Mouse (Mus musculus) MN1 (cell line): ENCODE data around the gene Lpgat1.

Experiments
- DNase-seq: peaks from one replicate; pipeline ENCODE4 v3.0.0-alpha.2; 2016; ENCODE audit warnings: low spot score

Gene Lpgat1

GRCm38 (mm10) chr1:191736425-191736824, 18.8 kb downstream of the Lpgat1 start:
- no peak for DNase-seq

- DNase-seq = no peak
These were observed 20.2 kb downstream of the Lpgat1 start for GRCm38 (mm10) chr1:191737871-191738270.

- no peak for DNase-seq
These were observed 21.1 kb downstream of the Lpgat1 start for GRCm38 (mm10) chr1:191738726-191739125.

- DNase-seq = no peak
These were observed 23.1 kb downstream of the Lpgat1 start for GRCm38 (mm10) chr1:191740587-191741361.

- DNase-seq = no peak
These were observed 24.0 kb downstream of the Lpgat1 start for GRCm38 (mm10) chr1:191741635-191742034.

- no peak for DNase-seq
These were observed 30.8 kb downstream of the Lpgat1 start for GRCm38 (mm10) chr1:191748431-191748830.

GRCm38 (mm10) chr1:191756520-191757199, 39.0 kb downstream of the Lpgat1 start:
- DNase-seq = no peak

GRCm38 (mm10) chr1:191774106-191774505, 56.5 kb downstream of the Lpgat1 start:
- peak; percentile 32 for DNase-seq

GRCm38 (mm10) chr1:191775116-191775515, 57.5 kb downstream of the Lpgat1 start:
- no peak for DNase-seq

GRCm38 (mm10) chr1:191777521-191777920, 59.9 kb downstream of the Lpgat1 start:
- no peak for DNase-seq

GRCm38 (mm10) chr1:191780470-191780869, 62.8 kb downstream of the Lpgat1 start:
- no peak for DNase-seq

- no peak for DNase-seq
These were observed 67.5 kb downstream of the Lpgat1 start for GRCm38 (mm10) chr1:191785108-191785507.

- DNase-seq = no peak
These were observed 68.6 kb downstream of the Lpgat1 start for GRCm38 (mm10) chr1:191786255-191786654.

- DNase-seq = no peak
These were observed 69.7 kb downstream of the Lpgat1 start for GRCm38 (mm10) chr1:191787379-191787778.

- no peak for DNase-seq
These were observed 75.4 kb downstream of the Lpgat1 start for GRCm38 (mm10) chr1:191792991-191793390.

GRCm38 (mm10) chr1:191793888-191794532, 76.4 kb downstream of the Lpgat1 start:
- no peak for DNase-seq

- DNase-seq = no peak
These were observed 78.7 kb downstream of the Lpgat1 start for GRCm38 (mm10) chr1:191796238-191796896.

- DNase-seq = no peak
These were observed 84.6 kb downstream of the Lpgat1 start for GRCm38 (mm10) chr1:191802093-191802819.

GRCm38 (mm10) chr1:191802820-191803655, 85.4 kb downstream of the Lpgat1 start:
- no peak for DNase-seq

- no peak for DNase-seq
These were observed 87.1 kb downstream of the Lpgat1 start for GRCm38 (mm10) chr1:191804747-191805146.

GRCm38 (mm10) chr1:191805788-191806187, 88.2 kb downstream of the Lpgat1 start:
- no peak for DNase-seq
